Mouse (Mus musculus): Measurements from ENCODE around the gene Gramd1a. TPM values are rescaled to one million over a fixed set of nuclear protein-coding genes. Genes with fewer than 3 reads are reported as not detected.
A peak's percentile ranks its signal among the peaks of the same experiment; 100 is the strongest.

Gene Gramd1a
- 180 and 208 TPM in 2 replicates for polyA plus RNA-seq (2014; fragmentation: Nextera tagmentation; extraction: Ambion mirVana)

DNA sequence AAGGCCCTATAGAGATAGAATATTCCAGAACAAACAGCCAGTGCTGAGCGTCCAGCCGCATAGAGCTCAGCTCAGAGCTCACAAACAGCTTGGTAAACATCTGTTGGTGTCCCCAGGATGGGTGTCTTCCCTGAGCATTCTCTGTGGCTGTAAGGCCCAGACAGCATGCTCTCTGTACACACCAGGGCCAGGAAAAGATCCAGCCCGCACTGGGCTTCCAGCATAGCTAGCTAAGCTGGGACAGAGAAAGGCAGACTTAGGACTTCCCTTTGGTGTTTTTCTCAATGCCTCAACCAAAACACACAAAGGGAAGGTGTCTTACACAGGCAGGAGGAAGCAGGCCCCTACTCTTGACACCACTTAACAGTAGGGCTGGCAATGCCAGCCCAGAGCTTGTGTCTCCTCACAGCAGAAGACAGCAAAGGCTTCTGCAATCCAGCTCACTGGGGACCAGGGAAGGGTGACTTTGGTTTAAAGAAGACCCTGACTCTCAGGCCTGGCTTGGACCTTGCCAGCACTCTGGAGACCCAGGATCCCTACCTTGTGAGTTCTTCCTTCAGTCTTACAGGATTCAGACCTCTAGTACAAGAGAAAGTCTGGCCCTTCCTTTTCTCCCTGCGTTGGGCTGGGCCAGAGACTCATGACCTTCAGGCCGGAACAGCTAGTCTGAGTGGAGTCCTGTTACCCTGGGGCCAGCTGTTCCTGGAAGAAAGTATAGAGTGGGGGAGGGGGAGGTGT is at the start of gene Gramd1a:
Gene Gramd1a (minus strand): TSS at position 601 of the 738 bp plus-strand sequence.
- no peak within 1 kb of the TSS for H3K4me3 ChIP-seq (ENCODE audit: low read depth, low read length)
- 77% methylated on average over 5 of the region's 5 CpGs for WGBS
- peaks cover 8% of the 10 kb centered on the region; the same call in 1 of the 2 replicates for H3K4me1 ChIP-seq (ENCODE audit: control insufficient read depth, insufficient read depth, low read length)
- H3K9ac ChIP-seq (replicated peaks; ENCODE audit: low read depth, low read length) = no peak within 1 kb of the TSS
- H3K4me2 ChIP-seq (ENCODE audit: low read depth, low read length) = no peak within 1 kb of the TSS
- H3K27me3 ChIP-seq (ENCODE audit: control insufficient read depth, insufficient read depth, low read length) = no peaks in the 10 kb centered on the region
- H3K36me3 ChIP-seq (ENCODE audit: control insufficient read depth, insufficient read depth, low read length) = no peaks in the 10 kb centered on the region
- no peaks in the 10 kb centered on the region for H3K9me3 ChIP-seq (ENCODE audit: control insufficient read depth, low read length)
- no peak within 1 kb of the TSS for H3K27ac ChIP-seq (ENCODE audit: low read depth, low read length)
- no peak for ATAC-seq (ENCODE audit: low read depth)

DNA sequence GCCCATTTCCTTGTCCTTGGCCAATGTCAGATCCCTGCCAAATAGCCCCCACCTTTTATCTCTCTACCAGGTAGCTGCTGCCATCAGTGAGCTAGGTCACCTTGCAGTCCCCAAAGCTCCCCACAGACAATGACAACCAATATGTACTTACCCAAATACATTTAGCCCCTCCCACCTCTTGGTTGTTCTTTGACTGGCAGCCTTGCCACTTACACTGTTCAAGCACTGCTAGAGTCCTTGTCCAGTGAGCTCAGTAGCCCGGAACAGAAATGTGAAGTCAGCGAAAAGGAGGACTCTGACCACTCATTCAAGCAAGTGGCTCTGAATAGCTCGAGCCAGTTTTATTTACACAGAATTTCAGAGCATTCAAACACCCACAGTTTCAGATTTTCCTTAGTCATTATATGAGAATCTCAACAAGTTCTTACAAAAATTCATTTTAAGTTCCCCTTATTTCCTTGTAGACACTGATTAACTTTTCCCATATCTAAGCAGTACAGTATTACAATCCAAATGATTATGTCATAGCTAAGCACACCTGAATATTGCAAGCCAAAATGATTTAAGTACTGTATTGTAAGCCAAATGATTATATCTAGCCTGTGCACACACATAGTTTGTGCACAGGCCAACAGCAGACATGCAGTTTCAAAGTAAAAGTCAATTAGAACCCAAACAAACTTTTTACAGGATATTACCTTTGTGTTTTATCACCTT is 40.1 kb upstream of the Gramd1a start:
- no peak overlapping the region for H3K9ac ChIP-seq (replicated peaks; ENCODE audit: low read depth, low read length)
- WGBS = 84% methylated on average over 3 of the region's 3 CpGs
- H3K9me3 ChIP-seq (ENCODE audit: control insufficient read depth, low read length) = no peaks in the 10 kb centered on the region

DNA sequence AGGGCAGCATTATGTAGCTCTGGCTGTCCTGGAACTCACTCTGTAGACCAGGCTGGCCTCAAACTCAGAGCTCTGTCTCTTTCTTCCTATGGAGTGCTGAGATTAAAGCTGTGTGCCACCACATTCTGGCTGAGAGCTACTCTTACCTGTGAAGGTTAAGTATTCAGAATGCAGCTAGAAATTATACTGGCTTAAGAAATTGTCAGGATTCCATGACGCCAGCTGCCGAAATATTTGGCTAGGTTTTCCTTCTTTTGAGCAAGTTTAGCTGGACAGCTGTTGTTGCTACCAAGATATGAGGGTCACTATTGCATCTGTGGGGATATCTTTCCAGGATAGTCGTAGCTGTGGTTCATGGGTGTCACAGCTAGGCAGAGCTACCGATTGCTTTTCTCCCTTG is 29.0 kb upstream of the Gramd1a start:
- no peaks in the 10 kb centered on the region for H3K9me3 ChIP-seq (ENCODE audit: control insufficient read depth, low read length)
- H3K27me3 ChIP-seq (ENCODE audit: control insufficient read depth, insufficient read depth, low read length) = no peaks in the 10 kb centered on the region
- no peak overlapping the region for H3K27ac ChIP-seq (ENCODE audit: low read depth, low read length)
- H3K9ac ChIP-seq (replicated peaks; ENCODE audit: low read depth, low read length) = no peak overlapping the region
- no peaks in the 10 kb centered on the region for H3K4me1 ChIP-seq (ENCODE audit: control insufficient read depth, insufficient read depth, low read length)
- 87% methylated on average over 4 of the region's 4 CpGs for WGBS
- no peak for ATAC-seq (ENCODE audit: low read depth)
- no peak overlapping the region for H3K4me3 ChIP-seq (ENCODE audit: low read depth, low read length)
- no peaks in the 10 kb centered on the region for H3K36me3 ChIP-seq (ENCODE audit: control insufficient read depth, insufficient read depth, low read length)
- no peak overlapping the region for H3K4me2 ChIP-seq (ENCODE audit: low read depth, low read length)

More for the DNA sequence above, 40.1 kb upstream of the Gramd1a start:
- Histone ChIP-seq H3K27me3 (ENCODE audit: control insufficient read depth, insufficient read depth, low read length) (no peaks in the 10 kb centered on the region), H3K4me2 (ENCODE audit: low read depth, low read length) (no peak overlapping the region), H3K36me3 (ENCODE audit: control insufficient read depth, insufficient read depth, low read length) (no peaks in the 10 kb centered on the region), H3K27ac (ENCODE audit: low read depth, low read length) (no peak overlapping the region), H3K4me1 (ENCODE audit: control insufficient read depth, insufficient read depth, low read length) (no peaks in the 10 kb centered on the region), H3K4me3 (ENCODE audit: low read depth, low read length) (no peak overlapping the region)
- no peak for ATAC-seq (ENCODE audit: low read depth)

DNA sequence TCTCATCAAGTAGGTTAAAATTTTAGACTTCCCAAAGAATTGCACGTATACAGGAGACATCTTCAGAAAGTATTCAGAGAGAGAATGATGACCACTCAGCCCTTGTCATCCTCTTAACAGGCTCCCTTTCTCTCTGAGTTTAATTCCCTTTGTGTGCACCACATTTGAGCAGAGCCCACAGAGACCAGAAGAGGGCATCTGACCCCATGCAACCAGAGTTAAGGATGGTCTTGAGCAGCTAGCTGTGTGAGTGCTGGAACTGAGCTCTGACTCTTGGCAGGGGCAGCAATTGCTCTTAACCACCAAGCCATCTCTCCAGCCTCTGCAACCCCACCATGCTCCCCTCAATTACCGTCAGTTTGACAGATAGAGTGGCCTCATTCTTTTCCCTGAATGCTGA is 27.2 kb upstream of the Gramd1a start:
- Histone ChIP-seq H3K4me2 (ENCODE audit: low read depth, low read length) (no peak overlapping the region), H3K4me3 (ENCODE audit: low read depth, low read length) (no peak overlapping the region), H3K9ac (replicated peaks; ENCODE audit: low read depth, low read length) (no peak overlapping the region), H3K9me3 (ENCODE audit: control insufficient read depth, low read length) (no peaks in the 10 kb centered on the region), H3K4me1 (ENCODE audit: control insufficient read depth, insufficient read depth, low read length) (no peaks in the 10 kb centered on the region), H3K27me3 (ENCODE audit: control insufficient read depth, insufficient read depth, low read length) (no peaks in the 10 kb centered on the region), H3K36me3 (ENCODE audit: control insufficient read depth, insufficient read depth, low read length) (no peaks in the 10 kb centered on the region), H3K27ac (ENCODE audit: low read depth, low read length) (no peak overlapping the region)
- ATAC-seq (ENCODE audit: low read depth) = no peak
- 45% methylated on average over 2 of the region's 2 CpGs for WGBS

DNA sequence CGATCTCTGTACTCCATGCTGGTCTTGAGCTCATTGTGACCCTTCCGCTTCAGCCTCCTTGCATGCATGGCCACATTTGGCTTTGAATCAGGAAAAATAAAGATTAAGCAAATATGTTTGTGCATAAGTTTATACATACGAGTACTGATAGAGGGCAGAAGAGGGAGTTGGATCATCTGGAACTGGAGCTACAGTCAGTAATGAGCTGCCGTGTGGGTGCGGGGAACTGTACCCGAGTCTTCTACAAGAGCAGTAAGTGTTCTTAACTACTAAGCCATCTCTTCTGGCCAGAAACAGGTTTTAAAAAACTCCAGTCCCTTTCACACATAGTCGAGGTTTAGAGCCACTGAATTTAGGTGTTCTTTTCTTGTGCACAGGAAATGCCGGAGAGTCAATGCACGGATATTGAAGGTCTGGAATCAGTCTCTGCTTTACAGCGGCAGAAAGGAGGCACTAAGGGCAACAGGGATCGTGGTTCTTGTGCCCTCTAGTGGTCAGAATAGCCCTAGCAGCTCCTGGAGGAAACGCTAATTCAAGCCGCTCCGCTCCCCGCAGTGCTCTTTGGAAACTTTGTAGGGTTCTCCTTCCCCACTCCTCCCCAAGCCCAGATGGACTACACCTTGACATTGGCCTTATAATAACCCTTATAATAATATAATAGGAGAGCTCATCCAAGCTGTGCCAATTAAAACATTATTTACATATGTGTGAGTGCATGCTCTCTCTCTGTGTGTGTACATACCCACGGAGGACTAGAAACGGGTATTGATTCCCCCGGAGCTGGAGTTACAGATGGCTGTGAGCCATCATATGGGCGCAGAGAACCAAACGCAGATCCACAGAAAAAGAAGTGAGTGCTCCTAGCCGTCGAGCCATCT is 21.4 kb upstream of the Gramd1a start:
- 33% methylated on average over 22 of the region's 22 CpGs for WGBS
- no peak overlapping the region for H3K9ac ChIP-seq (replicated peaks; ENCODE audit: low read depth, low read length)
- H3K4me1 ChIP-seq (ENCODE audit: control insufficient read depth, insufficient read depth, low read length) = no peaks in the 10 kb centered on the region
- H3K27ac ChIP-seq (ENCODE audit: low read depth, low read length) = no peak overlapping the region
- H3K4me2 ChIP-seq (ENCODE audit: low read depth, low read length) = peak overlapping the region; percentile 21
- H3K4me3 ChIP-seq (ENCODE audit: low read depth, low read length) = no peak overlapping the region
- H3K27me3 ChIP-seq (ENCODE audit: control insufficient read depth, insufficient read depth, low read length) = no peaks in the 10 kb centered on the region
- ATAC-seq (ENCODE audit: low read depth) = peak; percentile 85
- no peaks in the 10 kb centered on the region for H3K36me3 ChIP-seq (ENCODE audit: control insufficient read depth, insufficient read depth, low read length)
- no peaks in the 10 kb centered on the region for H3K9me3 ChIP-seq (ENCODE audit: control insufficient read depth, low read length)

DNA sequence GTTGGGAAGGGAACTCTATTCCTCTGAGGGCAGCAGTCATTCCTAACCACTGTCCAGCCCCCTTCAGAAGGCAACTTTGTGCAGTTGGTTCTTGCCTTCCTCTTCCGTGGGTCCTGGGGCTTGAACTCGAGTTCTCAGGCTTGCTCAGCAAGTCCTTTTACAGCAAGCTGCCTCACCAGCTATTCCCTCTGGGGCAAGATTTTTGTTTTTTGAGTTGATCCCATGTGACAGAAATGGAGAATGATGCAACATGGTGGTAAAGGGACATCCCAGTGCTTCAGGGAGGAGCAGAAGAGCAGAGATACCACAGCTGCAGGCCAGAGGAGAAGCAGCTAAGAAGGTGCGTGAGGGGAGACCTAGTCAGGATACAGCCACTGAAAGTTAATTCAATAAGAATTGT is 19.4 kb upstream of the Gramd1a start:
- no peak overlapping the region for H3K4me2 ChIP-seq (ENCODE audit: low read depth, low read length)
- ATAC-seq (ENCODE audit: low read depth) = no peak
- no peaks in the 10 kb centered on the region for H3K4me1 ChIP-seq (ENCODE audit: control insufficient read depth, insufficient read depth, low read length)
- no peak overlapping the region for H3K9ac ChIP-seq (replicated peaks; ENCODE audit: low read depth, low read length)
- H3K9me3 ChIP-seq (ENCODE audit: control insufficient read depth, low read length) = no peaks in the 10 kb centered on the region
- H3K27me3 ChIP-seq (ENCODE audit: control insufficient read depth, insufficient read depth, low read length) = no peaks in the 10 kb centered on the region
- H3K4me3 ChIP-seq (ENCODE audit: low read depth, low read length) = no peak overlapping the region
- no peak overlapping the region for H3K27ac ChIP-seq (ENCODE audit: low read depth, low read length)
- 89% methylated on average over 3 of the region's 3 CpGs for WGBS
- no peaks in the 10 kb centered on the region for H3K36me3 ChIP-seq (ENCODE audit: control insufficient read depth, insufficient read depth, low read length)

DNA sequence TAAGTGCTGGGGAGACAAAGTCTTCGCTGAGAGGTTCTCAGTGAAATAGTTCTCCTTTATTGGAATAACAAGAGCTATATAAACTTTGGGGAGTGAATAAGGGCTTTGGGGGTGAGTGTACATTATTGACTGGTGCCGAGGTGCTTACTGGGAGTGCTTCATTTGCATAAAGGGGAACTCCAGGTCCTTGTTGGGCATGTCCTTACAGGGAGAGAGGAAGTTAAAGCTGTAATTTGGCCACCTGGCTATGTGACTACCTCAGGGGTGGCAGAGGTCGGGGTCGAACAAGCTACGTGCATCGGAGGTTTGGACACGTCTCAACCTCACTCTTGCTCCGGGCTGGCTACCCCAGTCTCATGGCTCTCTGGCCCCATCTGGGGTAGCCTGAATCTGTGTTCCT is 18.8 kb upstream of the Gramd1a start:
- ATAC-seq (ENCODE audit: low read depth) = no peak
- Histone ChIP-seq H3K9ac (replicated peaks; ENCODE audit: low read depth, low read length) (no peak overlapping the region), H3K4me3 (ENCODE audit: low read depth, low read length) (no peak overlapping the region), H3K27me3 (ENCODE audit: control insufficient read depth, insufficient read depth, low read length) (no peaks in the 10 kb centered on the region), H3K4me2 (ENCODE audit: low read depth, low read length) (no peak overlapping the region), H3K4me1 (ENCODE audit: control insufficient read depth, insufficient read depth, low read length) (no peaks in the 10 kb centered on the region), H3K9me3 (ENCODE audit: control insufficient read depth, low read length) (no peaks in the 10 kb centered on the region), H3K27ac (ENCODE audit: low read depth, low read length) (no peak overlapping the region), H3K36me3 (ENCODE audit: control insufficient read depth, insufficient read depth, low read length) (no peaks in the 10 kb centered on the region)
- 80% methylated on average over 8 of the region's 8 CpGs for WGBS

DNA sequence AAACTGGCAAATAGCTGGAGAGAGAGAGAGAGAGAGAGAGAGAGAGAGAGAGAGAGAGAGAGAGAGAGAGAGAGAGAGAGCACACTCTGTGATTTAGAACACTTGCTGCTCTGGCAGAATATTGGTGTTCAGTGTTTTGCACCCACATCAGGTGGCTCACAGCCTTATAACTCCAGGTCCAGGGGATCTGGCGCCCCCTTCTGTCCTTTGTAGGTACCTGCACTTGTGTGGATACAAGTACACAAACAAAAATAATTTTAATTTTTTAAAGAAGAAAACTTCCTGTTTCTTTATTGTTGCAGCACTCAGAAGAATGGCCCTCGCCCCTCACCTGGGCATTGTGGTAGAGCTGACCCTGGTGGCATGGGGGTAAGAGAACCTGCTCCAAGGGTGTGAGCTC is 16.5 kb upstream of the Gramd1a start:
- no peak overlapping the region for H3K4me3 ChIP-seq (ENCODE audit: low read depth, low read length)
- no peaks in the 10 kb centered on the region for H3K36me3 ChIP-seq (ENCODE audit: control insufficient read depth, insufficient read depth, low read length)
- H3K27me3 ChIP-seq (ENCODE audit: control insufficient read depth, insufficient read depth, low read length) = no peaks in the 10 kb centered on the region
- H3K9me3 ChIP-seq (ENCODE audit: control insufficient read depth, low read length) = no peaks in the 10 kb centered on the region
- WGBS = 19% methylated on average over 2 of the region's 2 CpGs
- no peak overlapping the region for H3K27ac ChIP-seq (ENCODE audit: low read depth, low read length)
- ATAC-seq (ENCODE audit: low read depth) = no peak
- no peak overlapping the region for H3K4me2 ChIP-seq (ENCODE audit: low read depth, low read length)
- H3K4me1 ChIP-seq (ENCODE audit: control insufficient read depth, insufficient read depth, low read length) = no peaks in the 10 kb centered on the region
- H3K9ac ChIP-seq (replicated peaks; ENCODE audit: low read depth, low read length) = no peak overlapping the region

Measured in neural tube, embryonic 14.5 days (tissue).